Mouse (Mus musculus): ENCODE results near the gene Cntrob. TPM values are rescaled to one million over a fixed set of nuclear protein-coding genes. Genes with fewer than 3 reads are reported as not detected.

Cntrob gene
- polyA plus RNA-seq, 2 experiments, result 6.5 to 9.8 TPM

DNA sequence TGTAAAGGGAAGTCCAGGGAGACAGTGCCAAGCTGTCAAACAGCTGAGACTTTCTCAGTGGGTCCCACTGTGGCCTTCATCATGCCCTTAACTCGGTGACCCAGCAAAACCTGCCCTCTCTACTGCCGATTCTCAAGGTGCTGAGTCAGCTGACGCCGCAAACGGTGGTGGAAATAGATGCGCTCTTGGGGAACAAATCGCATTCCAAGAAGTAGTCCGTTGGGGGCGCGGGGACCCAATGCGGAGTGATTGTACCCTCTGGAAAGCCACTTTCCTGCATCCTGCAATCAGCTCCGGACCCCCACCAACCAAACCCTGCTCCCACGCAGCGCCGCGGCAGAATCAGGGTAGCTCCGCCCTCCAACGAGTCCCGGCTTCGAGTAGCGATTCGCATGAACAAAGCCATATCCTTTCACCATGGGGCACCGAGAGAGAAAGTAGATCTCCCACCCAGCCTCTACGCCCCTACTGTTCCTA lies 8.4 kb upstream of the Cntrob start:
- Histone ChIP-seq H3K4me1 (replicated peaks; ENCODE audit: control insufficient read depth in 2 of 2, insufficient read depth in 2 of 2, low read length in 1 of 2) (peaks cover 11 to 28% of the 10 kb centered on the region in 2 experiments), H3K36me3 (replicated peaks; ENCODE audit: control insufficient read depth, insufficient read depth, low read depth) (no peaks in the 10 kb centered on the region), H3K4me3 (ENCODE audit: insufficient read depth in 1 of 2, low read depth in 2 of 2, low read length in 2 of 2) (peak overlapping the region; percentile 56 to 64), H3K9ac (replicated peaks) (peak overlapping the region; percentile 48), H3K4me2 (ENCODE audit: low read depth) (peak overlapping the region; percentile 79), H3K9me3 (ENCODE audit: control insufficient read depth, low read length) (no peaks in the 10 kb centered on the region), H3K27me3 (ENCODE audit: control insufficient read depth, insufficient read depth, low read length) (peaks cover 24% of the 10 kb centered on the region), H3K27ac (no peak overlapping the region)
- TF ChIP-seq CTCF (IDR thresholded peaks at IDR 0.05; ENCODE audit: low read depth) (0 out of 2 replicates have a peak, but pooled peaks have one; percentile 4), EP300 (IDR thresholded peaks at IDR 0.05; ENCODE audit: low read depth) (no peak)
- under 1% methylated on average over 24 of the region's 24 CpGs for WGBS (ENCODE audit: insufficient replicate concordance)
- ATAC-seq (ENCODE audit: insufficient read depth) (0 out of 2 replicates have a peak, but pooled peaks have one; percentile 34), DNase-seq (ENCODE audit: low read depth in 3 of 3, low spot score in 3 of 3) (no peak)

DNA sequence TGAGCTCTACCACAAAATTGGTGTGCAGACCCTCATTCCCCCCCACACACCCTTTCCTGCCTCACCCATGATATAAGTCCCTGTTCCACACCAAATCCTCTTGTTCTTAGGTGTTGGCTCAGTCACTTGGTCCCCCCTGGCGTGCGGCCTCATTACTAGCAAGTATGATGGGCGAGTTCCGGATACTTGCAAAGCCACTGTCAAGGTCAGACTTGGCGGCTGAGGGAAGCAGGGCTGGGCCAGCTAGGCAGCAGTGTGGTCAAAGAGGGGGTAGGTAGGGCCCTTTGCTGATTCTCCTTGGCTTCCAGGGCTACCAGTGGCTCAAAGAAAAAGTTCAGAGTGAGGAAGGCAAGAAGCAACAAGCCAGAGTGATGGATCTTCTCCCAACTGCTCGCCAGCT lies 7.6 kb upstream of the Cntrob start:
- DNase-seq (ENCODE audit: low read depth in 3 of 3, low spot score in 3 of 3) (no peak), ATAC-seq (ENCODE audit: insufficient read depth) (no peak)
- no peak for TF ChIP-seq EP300 (IDR thresholded peaks at IDR 0.05; ENCODE audit: low read depth)
- no peak for TF ChIP-seq CTCF (IDR thresholded peaks at IDR 0.05; ENCODE audit: low read depth)
- Histone ChIP-seq H3K4me2 (ENCODE audit: low read depth) (no peak overlapping the region), H3K9ac (replicated peaks) (no peak overlapping the region), H3K27me3 (ENCODE audit: control insufficient read depth, insufficient read depth, low read length) (peaks cover 32% of the 10 kb centered on the region), H3K4me1 (replicated peaks; ENCODE audit: control insufficient read depth in 2 of 2, insufficient read depth in 2 of 2, low read length in 1 of 2) (peaks cover 16 to 28% of the 10 kb centered on the region in 2 experiments), H3K27ac (no peak overlapping the region), H3K4me3 (ENCODE audit: insufficient read depth in 1 of 2, low read depth in 2 of 2, low read length in 2 of 2) (no peak overlapping the region), H3K9me3 (ENCODE audit: control insufficient read depth, low read length) (no peaks in the 10 kb centered on the region), H3K36me3 (replicated peaks; ENCODE audit: control insufficient read depth, insufficient read depth, low read depth) (no peaks in the 10 kb centered on the region)
- WGBS (ENCODE audit: insufficient replicate concordance), result 66% methylated on average over 6 of the region's 6 CpGs

DNA sequence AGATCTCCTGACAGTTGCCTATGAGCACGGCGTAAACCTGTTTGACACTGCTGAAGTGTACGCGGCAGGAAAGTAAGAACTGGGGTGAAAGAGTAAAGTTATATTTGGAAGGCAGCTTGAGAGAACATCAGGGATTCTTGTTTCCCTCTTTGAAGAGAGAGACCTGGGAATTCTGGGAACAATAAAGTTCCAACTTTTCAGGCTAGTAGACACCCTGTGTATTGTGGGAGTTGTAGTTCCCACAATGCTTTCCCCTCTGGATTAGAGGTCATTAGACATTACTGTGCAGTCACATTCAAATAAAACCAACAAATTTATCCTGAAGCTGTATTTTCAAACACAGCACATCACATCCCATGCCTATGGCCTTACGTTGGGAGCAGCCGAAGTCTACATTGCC lies 4.9 kb upstream of the Cntrob start:
- Histone ChIP-seq H3K9ac (replicated peaks) (no peak overlapping the region), H3K9me3 (ENCODE audit: control insufficient read depth, low read length) (no peaks in the 10 kb centered on the region), H3K27me3 (ENCODE audit: control insufficient read depth, insufficient read depth, low read length) (peaks cover 32% of the 10 kb centered on the region), H3K4me2 (ENCODE audit: low read depth) (no peak overlapping the region), H3K27ac (no peak overlapping the region), H3K4me3 (ENCODE audit: insufficient read depth in 1 of 2, low read depth in 2 of 2, low read length in 2 of 2) (no peak overlapping the region), H3K4me1 (replicated peaks; ENCODE audit: control insufficient read depth in 2 of 2, insufficient read depth in 2 of 2, low read length in 1 of 2) (peaks cover 23 to 33% of the 10 kb centered on the region in 2 experiments), H3K36me3 (replicated peaks; ENCODE audit: control insufficient read depth, insufficient read depth, low read depth) (no peaks in the 10 kb centered on the region)
- TF ChIP-seq CTCF (IDR thresholded peaks at IDR 0.05; ENCODE audit: low read depth) (no peak), EP300 (IDR thresholded peaks at IDR 0.05; ENCODE audit: low read depth) (no peak)
- no peak for ATAC-seq (ENCODE audit: insufficient read depth)
- 79% methylated on average over 6 of the region's 6 CpGs for WGBS (ENCODE audit: insufficient replicate concordance)
- no peak for DNase-seq (ENCODE audit: low read depth in 3 of 3, low spot score in 3 of 3)

DNA sequence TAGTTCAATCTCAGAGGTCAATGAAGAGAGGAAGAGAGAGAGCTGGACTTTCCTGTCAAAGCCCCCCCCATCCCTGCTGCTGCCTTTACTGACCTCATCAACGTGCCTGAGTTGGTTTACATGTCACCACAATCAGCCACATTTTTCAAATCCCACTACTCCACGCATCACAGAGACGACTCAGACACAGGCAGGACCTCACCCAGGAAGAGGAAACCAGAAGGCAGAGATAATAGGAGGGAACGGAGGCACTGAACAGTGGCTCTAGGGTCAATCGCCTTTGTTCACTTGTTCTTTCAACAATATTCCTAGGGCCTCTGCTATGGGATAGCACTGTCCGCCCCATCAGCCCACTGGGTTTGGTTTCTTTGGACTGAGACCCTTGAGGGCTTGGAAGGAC lies 4.1 kb upstream of the Cntrob start:
- no peak overlapping the region for H3K4me2 ChIP-seq (ENCODE audit: low read depth)
- WGBS (ENCODE audit: insufficient replicate concordance), result 14% methylated on average over 6 of the region's 6 CpGs
- DNase-seq (ENCODE audit: low read depth in 3 of 3, low spot score in 3 of 3), result no peak
- ATAC-seq (ENCODE audit: insufficient read depth), result no peak
- peaks cover 23 to 30% of the 10 kb centered on the region in 2 experiments for H3K4me1 ChIP-seq (replicated peaks; ENCODE audit: control insufficient read depth in 2 of 2, insufficient read depth in 2 of 2, low read length in 1 of 2)
- H3K27ac ChIP-seq, result no peak overlapping the region
- TF ChIP-seq EP300 (IDR thresholded peaks at IDR 0.05; ENCODE audit: low read depth) (no peak), CTCF (IDR thresholded peaks at IDR 0.05; ENCODE audit: low read depth) (no peak)
- H3K9ac ChIP-seq (replicated peaks), result no peak overlapping the region
- no peaks in the 10 kb centered on the region for H3K36me3 ChIP-seq (replicated peaks; ENCODE audit: control insufficient read depth, insufficient read depth, low read depth)
- no peaks in the 10 kb centered on the region for H3K9me3 ChIP-seq (ENCODE audit: control insufficient read depth, low read length)
- no peak overlapping the region for H3K4me3 ChIP-seq (ENCODE audit: insufficient read depth in 1 of 2, low read depth in 2 of 2, low read length in 2 of 2)
- peaks cover 32% of the 10 kb centered on the region for H3K27me3 ChIP-seq (ENCODE audit: control insufficient read depth, insufficient read depth, low read length)

DNA sequence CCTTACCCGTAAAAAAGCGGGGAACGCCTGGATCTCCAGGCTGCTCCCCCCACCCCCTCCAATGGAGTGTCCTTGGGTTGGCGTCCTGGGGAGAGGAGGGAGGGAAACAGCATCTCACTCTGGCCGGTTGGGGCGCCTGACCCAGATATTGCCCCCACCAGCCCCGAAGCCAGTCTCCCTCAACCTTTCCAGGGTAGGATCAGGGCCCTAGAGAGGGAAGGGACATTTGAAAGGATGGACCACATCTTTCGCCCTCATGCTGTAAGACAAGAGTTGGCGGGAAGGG lies 3.5 kb upstream of the Cntrob start:
- H3K4me3 ChIP-seq (ENCODE audit: insufficient read depth in 1 of 2, low read depth in 2 of 2, low read length in 2 of 2), result no peak overlapping the region
- TF ChIP-seq EP300 (IDR thresholded peaks at IDR 0.05; ENCODE audit: low read depth), result no peak
- peak; percentile 21; the same call in 1 of the 2 replicates for TF ChIP-seq CTCF (IDR thresholded peaks at IDR 0.05; ENCODE audit: low read depth)
- ATAC-seq (ENCODE audit: insufficient read depth) (no peak), DNase-seq (ENCODE audit: low read depth in 3 of 3, low spot score in 3 of 3) (no peak)
- H3K9ac ChIP-seq (replicated peaks), result no peak overlapping the region
- no peak overlapping the region for H3K4me2 ChIP-seq (ENCODE audit: low read depth)
- no peaks in the 10 kb centered on the region for H3K36me3 ChIP-seq (replicated peaks; ENCODE audit: control insufficient read depth, insufficient read depth, low read depth)
- no peak overlapping the region for H3K27ac ChIP-seq
- peaks cover 22 to 28% of the 10 kb centered on the region in 2 experiments for H3K4me1 ChIP-seq (replicated peaks; ENCODE audit: control insufficient read depth in 2 of 2, insufficient read depth in 2 of 2, low read length in 1 of 2)
- H3K27me3 ChIP-seq (ENCODE audit: control insufficient read depth, insufficient read depth, low read length), result peaks cover 32% of the 10 kb centered on the region
- 16% methylated on average over 9 of the region's 9 CpGs for WGBS (ENCODE audit: insufficient replicate concordance)
- no peaks in the 10 kb centered on the region for H3K9me3 ChIP-seq (ENCODE audit: control insufficient read depth, low read length)
